Comparison of ENCODE assay signal across 7 mouse cellular contexts in genomic region chrX:18163917-18164624, GRCm38 (mm10). TPM values are rescaled to one million over a fixed set of nuclear protein-coding genes. Genes with fewer than 3 reads are reported as not detected.
DNase-seq lines count a peak whose midpoint lies in the region; ATAC-seq and TF ChIP-seq lines count a peak whose summit lies in the region.

No protein-coding gene starts in this region.

- H3K4me1 ChIP-seq in E14TG2a.4 (replicated peaks; ENCODE audit: low read depth, low read length): peaks cover 4% of the 10 kb centered on the region
- H3K4me1 ChIP-seq in embryonic facial prominence, embryonic 14.5 days (ENCODE audit: control insufficient read depth, insufficient read depth, low read length): no peaks in the 10 kb centered on the region
- H3K4me1 ChIP-seq in hindbrain, embryonic 10.5 days (replicated peaks): no peaks in the 10 kb centered on the region
- no peaks in the 10 kb centered on the region for H3K4me1 ChIP-seq in limb, embryonic 10.5 days
- no peaks in the 10 kb centered on the region for H3K4me1 ChIP-seq in stomach, embryonic 14.5 days (ENCODE audit: control insufficient read depth, insufficient read depth, low read length)

- WGBS in embryonic facial prominence, embryonic 14.5 days: 4% methylated on average over 10 of the region's 10 CpGs
- 3% methylated on average over 10 of the region's 10 CpGs for WGBS in hindbrain, embryonic 10.5 days
- 3% methylated on average over 10 of the region's 10 CpGs for WGBS in limb, embryonic 10.5 days
- WGBS in stomach, embryonic 14.5 days: 2% methylated on average over 10 of the region's 10 CpGs

- H3K9me3 ChIP-seq in E14TG2a.4 (ENCODE audit: low read length): no peaks in the 10 kb centered on the region
- H3K9me3 ChIP-seq in embryonic facial prominence, embryonic 14.5 days (ENCODE audit: control insufficient read depth, low read length): no peaks in the 10 kb centered on the region
- no peaks in the 10 kb centered on the region for H3K9me3 ChIP-seq in hindbrain, embryonic 10.5 days
- H3K9me3 ChIP-seq in limb, embryonic 10.5 days (replicated peaks): no peaks in the 10 kb centered on the region
- no peaks in the 10 kb centered on the region for H3K9me3 ChIP-seq in stomach, embryonic 14.5 days (ENCODE audit: control insufficient read depth, low read depth, low read length)

- H3K27ac ChIP-seq in embryonic facial prominence, embryonic 14.5 days (replicated peaks; ENCODE audit: low read depth, low read length): peak overlapping the region; percentile 99
- peak overlapping the region; percentile 97 for H3K27ac ChIP-seq in hindbrain, embryonic 10.5 days
- H3K27ac ChIP-seq in limb, embryonic 10.5 days: peak overlapping the region; percentile 97
- peak overlapping the region; percentile 98; the same call in 1 of the 2 replicates for H3K27ac ChIP-seq in stomach, embryonic 14.5 days (ENCODE audit: low read length)

- ATAC-seq in embryonic facial prominence, embryonic 14.5 days (ENCODE audit: low read depth): no peak
- no peak for ATAC-seq in stomach, embryonic 14.5 days (ENCODE audit: insufficient number of reproducible peaks, insufficient read depth, low FRiP score, low read depth)

- TF ChIP-seq CTCF in E14TG2a.4 (conservative IDR thresholded peaks at IDR 0.05; ENCODE audit: low read length): no peak

- DNase-seq in ZHBTc4 (ENCODE audit: low read depth, low spot score): peak; percentile 69
- peak; percentile 38 for DNase-seq in embryonic facial prominence, embryonic 14.5 days (ENCODE audit: low spot score)
- DNase-seq in hindbrain, embryonic 10.5 days (ENCODE audit: low spot score): peak; percentile 23
- DNase-seq in limb, embryonic 10.5 days (ENCODE audit: low spot score): peak; percentile 38
- DNase-seq in mesoderm, embryonic 11.5 days (ENCODE audit: low read depth, low spot score): peak; percentile 39

- no peaks in the 10 kb centered on the region for H3K27me3 ChIP-seq in E14TG2a.4 (ENCODE audit: insufficient read depth, low read length)
- H3K27me3 ChIP-seq in embryonic facial prominence, embryonic 14.5 days (replicated peaks; ENCODE audit: control insufficient read depth, insufficient read depth, low read length): no peaks in the 10 kb centered on the region
- no peaks in the 10 kb centered on the region for H3K27me3 ChIP-seq in hindbrain, embryonic 10.5 days (ENCODE audit: insufficient read depth, poor library complexity, severe bottlenecking)
- no peaks in the 10 kb centered on the region for H3K27me3 ChIP-seq in limb, embryonic 10.5 days (ENCODE audit: low read depth, poor library complexity, severe bottlenecking)
- H3K27me3 ChIP-seq in stomach, embryonic 14.5 days (ENCODE audit: control insufficient read depth, insufficient read depth, low read length): no peaks in the 10 kb centered on the region

- H3K4me2 ChIP-seq in embryonic facial prominence, embryonic 14.5 days (ENCODE audit: low read depth, low read length): peak overlapping the region; percentile 58
- peak overlapping the region; percentile 49 for H3K4me2 ChIP-seq in stomach, embryonic 14.5 days (replicated peaks; ENCODE audit: low read depth, low read length)

- peak overlapping the region; percentile 89 for H3K4me3 ChIP-seq in E14TG2a.4 (replicated peaks; ENCODE audit: low read length)
- peak overlapping the region; percentile 75 for H3K4me3 ChIP-seq in embryonic facial prominence, embryonic 14.5 days (ENCODE audit: low read depth, low read length)
- peak overlapping the region; percentile 82 for H3K4me3 ChIP-seq in hindbrain, embryonic 10.5 days
- peak overlapping the region; percentile 88 for H3K4me3 ChIP-seq in limb, embryonic 10.5 days
- peak overlapping the region; percentile 76 for H3K4me3 ChIP-seq in stomach, embryonic 14.5 days (ENCODE audit: low read depth, low read length)

- no peaks in the 10 kb centered on the region for H3K36me3 ChIP-seq in E14TG2a.4 (ENCODE audit: insufficient read depth, low read length)
- no peaks in the 10 kb centered on the region for H3K36me3 ChIP-seq in embryonic facial prominence, embryonic 14.5 days (ENCODE audit: control insufficient read depth, insufficient read depth, low read length)
- no peaks in the 10 kb centered on the region for H3K36me3 ChIP-seq in hindbrain, embryonic 10.5 days
- no peaks in the 10 kb centered on the region for H3K36me3 ChIP-seq in limb, embryonic 10.5 days
- H3K36me3 ChIP-seq in stomach, embryonic 14.5 days (ENCODE audit: control insufficient read depth, insufficient read depth, low read length): no peaks in the 10 kb centered on the region

- H3K9ac ChIP-seq in embryonic facial prominence, embryonic 14.5 days (ENCODE audit: low read depth, low read length): peak overlapping the region; percentile 96
- H3K9ac ChIP-seq in stomach, embryonic 14.5 days (replicated peaks; ENCODE audit: low read depth, low read length): peak overlapping the region; percentile 85

RNA-seq across cellular contexts. Expression of gene Kdm6a, which starts 1.7 kb away (rescaled TPM):
- polyA plus RNA-seq in embryonic facial prominence, embryonic 14.5 days (2014; fragmentation: Nextera tagmentation; extraction: Ambion mirVana): 18.6 and 23.7 TPM in 2 replicates
- 28.9 and 31.0 TPM in 2 replicates for polyA plus RNA-seq in hindbrain, embryonic 10.5 days (2016; fragmentation: Nextera tagmentation; extraction: Ambion mirVana)
- 23.2 and 26.9 TPM in 2 replicates for polyA plus RNA-seq in limb, embryonic 10.5 days (2016; fragmentation: Nextera tagmentation; extraction: Ambion mirVana)
- polyA plus RNA-seq in stomach, embryonic 14.5 days (2014; fragmentation: Nextera tagmentation; extraction: Ambion mirVana): 26.0 and 33.4 TPM in 2 replicates

RNA-seq across cellular contexts. Expression of gene Dusp21, which starts 18.4 kb away (rescaled TPM):
- not detected in 2 replicates for polyA plus RNA-seq in embryonic facial prominence, embryonic 14.5 days (2014; fragmentation: Nextera tagmentation; extraction: Ambion mirVana)
- polyA plus RNA-seq in hindbrain, embryonic 10.5 days (2016; fragmentation: Nextera tagmentation; extraction: Ambion mirVana): not detected in 2 replicates
- not detected in 2 replicates for polyA plus RNA-seq in limb, embryonic 10.5 days (2016; fragmentation: Nextera tagmentation; extraction: Ambion mirVana)
- not detected in 2 replicates for polyA plus RNA-seq in stomach, embryonic 14.5 days (2014; fragmentation: Nextera tagmentation; extraction: Ambion mirVana)
